Mouse (Mus musculus) intestine, embryonic 14.5 days (tissue): Measurements from ENCODE around the gene Nacc1. TPM values are rescaled to one million over a fixed set of nuclear protein-coding genes. Genes with fewer than 3 reads are reported as not detected.

Experiments
- ATAC-seq: fragments of 200-750 bp; cut with Nextera tagmentation; replicated peaks from 2 replicates; pipeline ENCODE4 v1.8.0; 2017; ENCODE audit warnings: low read depth, moderate number of reproducible peaks, moderate TSS enrichment, moderate library complexity; ENCODE audit not compliant: low FRiP score, low TSS enrichment
- DNase-seq: peaks from one replicate; pipeline ENCODE4 v3.0.0-alpha.2; 2018; ENCODE audit warnings: low spot score
- H3K27ac ChIP-seq: fragments of 300-500 bp; sonication (generic); 2 replicates; pipeline ENCODE4 v1.5.1; 2014; ENCODE audit warnings: low read depth, mild to moderate bottlenecking, control low read depth
- H3K27me3 ChIP-seq: fragments of 300-500 bp; sonication (generic); replicated peaks from 2 replicates; pipeline ENCODE4 v1.6.1; 2014; ENCODE audit warnings: low read length, control low read depth; ENCODE audit not compliant: control insufficient read depth, insufficient read depth
- H3K36me3 ChIP-seq: fragments of 300-500 bp; sonication (generic); 2 replicates; pipeline ENCODE4 v1.6.1; 2014; ENCODE audit warnings: low read length, control low read depth; ENCODE audit not compliant: control insufficient read depth, insufficient read depth
- H3K4me1 ChIP-seq: fragments of 300-500 bp; sonication (generic); replicated peaks from 2 replicates; pipeline ENCODE4 v1.6.1; 2014; ENCODE audit warnings: low read length, control low read depth, mixed read lengths; ENCODE audit not compliant: control insufficient read depth, insufficient read depth
- H3K4me2 ChIP-seq: fragments of 300-500 bp; sonication (generic); 2 replicates; pipeline ENCODE4 v1.6.1; 2014; ENCODE audit warnings: low read length
- H3K4me3 ChIP-seq: fragments of 300-500 bp; sonication (generic); 2 replicates; pipeline ENCODE4 v1.5.1; 2014; ENCODE audit warnings: low read depth, low read length, control low read depth, mixed read lengths
- H3K9ac ChIP-seq: fragments of 300-500 bp; sonication (generic); 2 replicates; pipeline ENCODE4 v1.6.1; 2014; ENCODE audit warnings: mild to moderate bottlenecking, low read length
- H3K9me3 ChIP-seq: fragments of 300-500 bp; sonication (generic); 2 replicates; pipeline ENCODE4 v1.6.1; 2016; ENCODE audit warnings: low read length, control low read depth; ENCODE audit not compliant: control insufficient read depth
- WGBS: fragments of 180-500 bp; shearing (Covaris S2); extraction: QIAGEN DNeasy Blood & Tissue Kit; methylation state at CpG from one replicate; pipeline ENCODE4 v1.1.7; 2014; 5-methylcytosine and 5-hydroxymethylcytosine counted together
- polyA plus RNA-seq: library from polyadenylated mRNA; unstranded; fragments of >200 nt; fragmentation: Nextera tagmentation; extraction: Ambion mirVana; gene quantifications from 2 replicates; pipeline ENCODE4 v1.2.1, GENCODE M21; 2014

Gene Nacc1
- polyA plus RNA-seq, 1 experiment from 2014 or later = 25.0 TPM

DNA sequence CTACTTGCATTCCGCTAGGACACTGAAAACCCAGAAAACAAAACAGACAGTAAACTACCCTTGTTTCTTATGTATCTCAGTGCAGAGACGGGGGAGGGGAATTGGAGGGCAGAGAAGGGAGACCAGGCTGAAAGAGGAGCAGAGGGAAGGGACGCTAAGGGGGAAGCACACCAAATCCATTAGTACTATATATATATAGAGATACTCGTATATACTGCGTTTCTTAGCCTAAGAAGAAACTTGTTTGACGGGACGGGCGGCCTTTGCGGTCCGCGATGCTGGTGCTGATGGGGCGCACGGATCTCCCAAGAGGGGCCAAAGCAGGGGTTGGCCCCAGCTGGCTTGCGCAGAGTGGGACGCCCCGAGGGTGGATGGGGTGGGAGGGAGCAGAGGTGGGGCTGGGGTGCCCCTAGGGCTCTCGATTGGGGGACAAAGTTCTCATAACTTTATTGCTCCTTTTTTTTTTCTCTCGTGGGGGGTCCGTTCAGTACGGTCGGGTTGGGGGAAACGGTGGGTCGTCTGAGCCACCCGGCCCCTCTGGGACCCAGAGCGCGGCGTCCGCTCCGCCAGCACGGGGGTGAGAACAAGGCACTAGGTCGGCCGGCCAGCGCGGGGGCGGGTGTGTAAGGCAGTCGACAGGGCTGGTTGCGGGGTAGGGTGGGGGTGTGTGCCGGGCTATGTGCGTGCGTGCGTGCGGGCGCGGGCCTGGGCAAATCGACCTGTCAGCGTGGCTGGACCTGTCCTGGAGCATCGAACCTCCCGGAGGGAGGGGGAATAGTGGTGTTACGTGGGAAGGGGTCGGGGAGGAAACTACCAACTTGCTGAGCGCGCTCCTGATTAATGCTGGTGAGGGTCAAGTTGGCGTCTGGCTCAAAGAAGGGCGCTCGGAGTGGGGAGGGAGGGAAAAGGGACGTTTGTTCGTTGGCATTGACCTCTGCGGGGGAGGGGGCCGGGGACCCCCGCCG is 17.5 kb upstream of the Nacc1 start:
- H3K9me3 ChIP-seq = no peaks in the 10 kb centered on the region
- peaks cover 80% of the 10 kb centered on the region for H3K27me3 ChIP-seq
- WGBS = 2% methylated on average over 61 of the region's 61 CpGs
- peak overlapping the region; percentile 26 for H3K4me2 ChIP-seq
- DNase-seq (no peak), ATAC-seq (no peak)
- no peaks in the 10 kb centered on the region for H3K36me3 ChIP-seq
- no peak overlapping the region for H3K27ac ChIP-seq
- H3K4me3 ChIP-seq = peak overlapping the region; percentile 13
- no peak overlapping the region for H3K9ac ChIP-seq
- H3K4me1 ChIP-seq = peaks cover 23% of the 10 kb centered on the region

- H3K9ac ChIP-seq = no peak overlapping the region
- H3K27me3 ChIP-seq = peaks cover 80% of the 10 kb centered on the region
- no peak overlapping the region for H3K27ac ChIP-seq
- peaks cover 23% of the 10 kb centered on the region for H3K4me1 ChIP-seq
- 4% methylated on average over 16 of the region's 16 CpGs for WGBS
- DNase-seq (peak; percentile 87), ATAC-seq (no peak)
- peak overlapping the region; percentile 37 for H3K4me2 ChIP-seq
- H3K36me3 ChIP-seq = peaks cover 2% of the 10 kb centered on the region
- peak overlapping the region; percentile 16; the same call in 1 of the 2 replicates for H3K4me3 ChIP-seq
- H3K9me3 ChIP-seq = no peaks in the 10 kb centered on the region
These were observed 16.7 kb upstream of the Nacc1 start for GRCm38 (mm10) chr8:84704356-84704755.

DNA sequence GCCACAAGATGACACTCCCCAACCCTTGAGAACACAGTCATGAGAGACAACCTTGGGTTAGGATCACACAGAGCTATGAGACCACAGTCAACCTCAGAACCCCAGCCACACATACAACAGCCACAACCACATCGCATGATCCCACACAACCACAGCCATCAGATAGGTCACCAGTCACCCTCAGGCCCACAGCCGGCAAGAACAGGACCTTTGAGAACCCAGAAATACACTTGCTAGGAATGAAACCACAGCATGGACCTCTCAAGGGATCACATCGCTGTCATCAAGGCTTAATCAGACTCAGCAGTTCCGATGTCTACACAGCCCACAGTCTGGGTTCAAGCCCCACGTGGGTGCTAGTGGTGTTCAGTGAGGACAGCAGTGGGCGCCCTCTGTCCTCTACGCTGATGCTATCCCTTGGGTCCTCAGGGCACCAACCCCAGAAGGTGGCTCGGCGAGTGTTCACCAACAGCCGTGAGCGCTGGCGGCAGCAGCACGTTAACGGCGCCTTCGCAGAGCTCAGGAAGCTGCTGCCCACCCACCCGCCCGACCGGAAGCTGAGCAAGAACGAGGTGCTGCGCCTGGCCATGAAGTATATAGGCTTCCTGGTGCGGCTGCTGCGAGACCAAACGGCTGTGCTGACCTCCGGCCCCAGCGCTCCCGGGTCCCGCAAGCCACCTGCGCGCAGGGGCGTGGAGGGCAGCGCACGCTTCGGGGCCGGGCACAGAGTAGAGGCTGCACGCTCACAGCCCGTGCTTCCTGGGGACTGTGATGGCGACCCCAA is 16.0 kb upstream of the Nacc1 start:
- Histone ChIP-seq H3K27me3 (peaks cover 76% of the 10 kb centered on the region), H3K9ac (no peak overlapping the region), H3K9me3 (no peaks in the 10 kb centered on the region), H3K27ac (no peak overlapping the region), H3K4me3 (peak overlapping the region; percentile 16; the same call in 1 of the 2 replicates), H3K4me2 (peak overlapping the region; percentile 37), H3K4me1 (peaks cover 19% of the 10 kb centered on the region), H3K36me3 (peaks cover 9% of the 10 kb centered on the region)
- ATAC-seq (no peak), DNase-seq (no peak)
- WGBS = 10% methylated on average over 38 of the region's 38 CpGs

DNA sequence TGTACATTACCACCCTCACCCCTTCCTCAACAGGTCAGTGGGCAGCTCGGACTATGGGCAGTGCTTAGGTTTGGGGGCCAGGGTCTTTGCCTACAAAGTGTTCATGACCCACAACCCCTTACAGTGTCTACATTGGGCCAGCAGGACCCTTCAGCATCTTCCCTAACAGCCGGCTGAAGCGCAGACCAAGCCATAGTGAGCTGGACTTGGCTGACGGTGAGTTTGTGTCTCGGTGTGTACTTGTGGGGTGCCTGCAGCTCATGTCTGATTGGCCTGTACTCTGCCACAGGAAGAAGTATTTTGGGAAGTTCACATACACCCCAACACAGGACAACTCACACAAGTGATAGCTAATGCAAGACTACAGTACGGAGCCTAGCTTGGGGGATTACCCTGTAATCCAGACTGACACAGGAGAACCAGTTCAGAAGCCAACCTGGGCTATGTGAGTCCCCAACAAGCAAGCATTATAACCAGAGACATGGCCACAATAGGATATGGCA is 15.4 kb upstream of the Nacc1 start:
- H3K9ac ChIP-seq = no peak overlapping the region
- H3K9me3 ChIP-seq = no peaks in the 10 kb centered on the region
- H3K36me3 ChIP-seq = peaks cover 14% of the 10 kb centered on the region
- DNase-seq (no peak), ATAC-seq (no peak)
- H3K4me1 ChIP-seq = peaks cover 18% of the 10 kb centered on the region
- H3K4me2 ChIP-seq = peak overlapping the region; percentile 31; the same call in 1 of the 2 replicates
- 85% methylated on average over 6 of the region's 6 CpGs for WGBS
- no peak overlapping the region for H3K4me3 ChIP-seq
- H3K27ac ChIP-seq = no peak overlapping the region
- H3K27me3 ChIP-seq = peaks cover 69% of the 10 kb centered on the region

GRCm38 (mm10) chr8:84702561-84702960 is 14.9 kb upstream of the Nacc1 start:
- no peak overlapping the region for H3K27ac ChIP-seq

GRCm38 (mm10) chr8:84700941-84701911 is 13.6 kb upstream of the Nacc1 start, which contains the start of gene Lyl1:
Gene Lyl1 (plus strand): TSS chr8:84701457.
- Histone ChIP-seq H3K4me3 (peak within 1 kb of the TSS; percentile 18), H3K9ac (0 out of 2 replicates have a peak within 1 kb of the TSS, but pooled peaks have one; percentile 7), H3K27ac (0 out of 2 replicates have a peak within 1 kb of the TSS, but pooled peaks have one; percentile 43), H3K4me2 (peak within 1 kb of the TSS; percentile 31), H3K4me1 (peaks cover 4% of the 10 kb centered on the region), H3K27me3 (peaks cover 52% of the 10 kb centered on the region), H3K36me3 (peaks cover 32% of the 10 kb centered on the region), H3K9me3 (no peaks in the 10 kb centered on the region)
- DNase-seq = no peak
- no peak; the same call in 1 of the 2 replicates for ATAC-seq
- 8% methylated on average over 34 of the region's 34 CpGs for WGBS

More at GRCm38 (mm10) chr8:84702561-84702960, 14.9 kb upstream of the Nacc1 start:
- H3K27me3 ChIP-seq = peaks cover 65% of the 10 kb centered on the region
- H3K4me2 ChIP-seq = peak overlapping the region; percentile 31; the same call in 1 of the 2 replicates
- ATAC-seq (no peak), DNase-seq (no peak)
- 71% methylated on average over 9 of the region's 9 CpGs for WGBS
- peaks cover 19% of the 10 kb centered on the region for H3K36me3 ChIP-seq
- peaks cover 13% of the 10 kb centered on the region for H3K4me1 ChIP-seq
- H3K9ac ChIP-seq = no peak overlapping the region
- H3K9me3 ChIP-seq = no peaks in the 10 kb centered on the region
- H3K4me3 ChIP-seq = peak overlapping the region; percentile 18

GRCm38 (mm10) chr8:84700526-84700925 is 12.9 kb upstream of the Nacc1 start:
- no peaks in the 10 kb centered on the region for H3K9me3 ChIP-seq
- DNase-seq = no peak
- H3K9ac ChIP-seq = no peak overlapping the region
- no peak overlapping the region for H3K4me2 ChIP-seq
- ATAC-seq = no peak
- peaks cover 39% of the 10 kb centered on the region for H3K36me3 ChIP-seq
- H3K4me3 ChIP-seq = no peak overlapping the region
- H3K4me1 ChIP-seq = peaks cover 4% of the 10 kb centered on the region
- WGBS = 80% methylated on average over 5 of the region's 5 CpGs
- H3K27ac ChIP-seq = no peak overlapping the region
- H3K27me3 ChIP-seq = peaks cover 45% of the 10 kb centered on the region
